Mouse (Mus musculus): ENCODE measurements around the gene Gm21830. TPM values are rescaled to one million over a fixed set of nuclear protein-coding genes. Genes with fewer than 3 reads are reported as not detected.
A peak's percentile ranks its signal among the peaks of the same experiment; 100 is the strongest.
"Not testable (repeated sequence)": the region's sequence is repeated elsewhere in the genome, so short reads cannot be mapped to it uniquely, and the experiment has no call there.

Gm21830 gene
- total RNA-seq (2021): not detected

DNA sequence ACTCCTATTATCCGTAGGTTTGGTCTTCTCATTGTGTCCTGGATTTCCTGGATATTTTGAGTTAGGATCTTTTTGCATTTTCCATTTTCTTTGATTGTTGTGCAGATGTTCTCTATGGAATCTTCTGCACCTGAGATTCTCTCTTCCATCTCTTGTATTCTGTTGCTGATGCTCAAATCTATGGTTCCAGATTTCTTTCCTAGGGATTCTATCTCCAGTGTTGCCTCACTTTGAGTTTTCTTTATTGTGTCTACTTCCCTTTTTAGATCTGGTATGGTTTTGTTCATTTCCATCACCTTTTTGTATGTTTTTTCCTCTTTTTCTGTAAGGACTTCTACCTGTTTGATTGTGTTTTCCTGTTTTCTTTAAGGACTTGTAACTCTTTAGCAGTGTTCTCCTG is at the start of gene Gm21830:
Gene Gm21830, plus strand, starts transcription at position 301 of the 400 bp plus-strand sequence.
- DNase-seq; intact Hi-C loops (cut with DNase I): not testable (repeated sequence)

DNA sequence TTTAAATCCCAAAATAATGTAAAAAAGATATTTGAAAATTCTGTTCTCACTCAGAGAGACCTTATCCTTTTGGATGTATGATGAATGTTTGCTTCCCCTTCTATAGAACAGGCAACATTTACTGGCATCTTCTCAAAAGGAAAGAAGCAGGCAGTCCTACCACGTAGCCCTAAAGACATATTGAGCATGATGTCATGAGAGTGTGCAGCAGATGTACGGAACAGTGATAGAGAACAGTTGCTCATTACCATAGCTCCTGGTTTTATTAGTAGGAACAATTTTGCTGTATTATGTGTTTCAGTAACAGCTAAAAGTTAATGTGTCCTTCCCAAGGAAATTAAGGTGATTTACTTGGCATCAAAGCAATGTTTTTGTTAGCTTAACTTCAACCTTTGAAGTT is 49.0 kb upstream of the Gm21830 start:
- DNase-seq: no peak
- intact Hi-C loops (cut with DNase I): no loop called here

DNA sequence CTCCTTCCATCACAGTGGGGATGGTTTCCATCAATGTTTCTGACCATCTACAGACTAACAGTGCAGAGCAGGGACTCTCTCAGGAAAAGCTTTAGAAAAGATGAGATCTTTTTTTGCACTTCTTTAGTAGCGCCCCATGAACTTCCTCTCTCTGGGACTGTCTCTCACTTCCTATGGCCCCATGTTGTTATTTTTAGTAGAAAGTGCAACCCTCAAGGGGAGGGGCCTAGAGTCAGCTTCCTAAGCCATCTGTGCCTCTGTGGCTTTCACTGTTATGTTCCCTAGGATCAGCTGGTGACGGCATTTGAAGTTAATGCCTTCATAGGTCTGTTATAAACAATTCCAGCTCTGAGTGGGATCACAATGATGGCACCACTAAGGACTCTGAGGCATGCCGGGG is 35.0 kb upstream of the Gm21830 start:
- intact Hi-C loops (cut with DNase I): no loop called here
- DNase-seq: no peak

DNA sequence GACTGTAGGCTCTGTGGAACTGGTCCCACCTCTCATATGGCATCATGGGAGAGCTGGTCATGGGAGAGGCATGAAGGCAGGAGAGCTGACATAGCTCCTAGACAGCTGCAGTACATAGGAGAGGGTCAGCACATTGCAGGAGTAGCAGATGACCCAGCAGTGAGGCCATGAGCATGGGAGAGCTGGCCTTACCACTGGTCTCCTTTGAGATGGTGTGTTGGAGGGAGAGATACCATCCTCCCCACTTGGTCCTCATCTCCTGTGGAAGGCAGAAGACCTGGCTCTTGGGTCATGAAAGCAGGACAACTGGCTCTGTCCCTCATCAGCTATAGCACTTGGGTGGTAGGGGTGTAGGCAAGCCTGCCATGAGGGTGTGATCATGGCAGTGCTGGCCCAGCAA is 7.3 kb downstream of the Gm21830 start:
- DNase-seq: no peak
- intact Hi-C loops (cut with DNase I): no loop called here

DNA sequence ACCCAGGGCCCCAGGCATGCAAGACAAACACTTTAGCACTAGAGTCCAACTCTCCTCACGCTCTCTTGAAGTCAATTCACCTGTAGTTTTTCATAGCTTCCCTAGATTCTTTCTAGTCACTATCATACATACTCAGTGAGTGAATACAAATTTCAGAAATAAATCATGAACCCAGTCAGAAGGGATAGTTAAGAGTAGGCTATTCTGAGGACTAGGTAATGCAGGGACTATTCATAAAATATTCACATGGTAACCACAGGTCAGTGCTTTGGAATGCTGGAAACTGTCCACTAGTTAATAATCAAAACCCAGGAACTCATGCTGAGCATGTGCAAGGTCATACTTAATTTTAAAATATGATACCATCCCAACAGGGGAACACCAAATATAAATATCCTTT is 9.3 kb downstream of the Gm21830 start:
- DNase-seq: no peak
- intact Hi-C loops (cut with DNase I): no loop called here

DNA sequence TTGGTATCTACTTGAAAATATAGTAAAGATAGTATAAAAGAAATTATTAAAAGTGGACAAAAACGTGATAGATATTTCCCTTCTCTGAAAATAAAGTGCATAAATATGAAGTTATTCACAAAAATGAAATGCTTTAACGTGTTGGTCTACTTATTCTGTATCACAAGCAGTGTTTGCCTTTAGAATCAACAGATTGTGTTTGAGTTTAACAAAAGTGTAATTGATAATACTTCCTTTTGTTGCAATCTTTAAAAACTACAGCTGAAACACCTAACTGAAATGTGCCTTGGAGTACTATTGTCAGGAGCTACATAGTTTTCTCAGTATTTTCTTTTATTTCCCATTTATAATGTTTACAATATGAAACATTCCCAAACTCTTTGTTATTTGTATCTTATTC is 19.6 kb downstream of the Gm21830 start, which contains the start of gene Gm26727:
Gene Gm26727, minus strand, starts transcription at position 101 of the 400 bp plus-strand sequence.
- no peak for DNase-seq
- intact Hi-C loops (cut with DNase I): no loop called here

DNA sequence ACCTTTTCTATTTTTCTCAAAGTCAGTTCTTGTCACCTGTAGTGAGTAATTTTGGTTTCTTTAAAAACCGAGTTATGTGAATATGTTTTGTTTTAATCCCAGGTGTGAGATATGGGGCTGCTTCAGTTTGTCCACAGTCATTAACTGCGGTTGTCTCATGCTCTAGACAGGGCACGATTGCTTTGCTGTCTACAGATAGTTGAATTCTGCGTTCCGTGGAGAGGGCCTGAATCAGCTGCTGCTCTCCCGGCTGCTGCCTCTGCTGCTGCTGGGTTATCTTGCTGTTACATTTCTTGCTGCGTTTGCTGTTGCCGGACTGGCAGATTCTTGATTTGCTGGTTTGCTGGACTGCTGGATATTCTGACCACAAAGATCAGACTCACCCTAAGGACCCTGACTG is 24.8 kb downstream of the Gm21830 start:
- intact Hi-C loops (cut with DNase I): no loop called here
- DNase-seq: no peak

DNA sequence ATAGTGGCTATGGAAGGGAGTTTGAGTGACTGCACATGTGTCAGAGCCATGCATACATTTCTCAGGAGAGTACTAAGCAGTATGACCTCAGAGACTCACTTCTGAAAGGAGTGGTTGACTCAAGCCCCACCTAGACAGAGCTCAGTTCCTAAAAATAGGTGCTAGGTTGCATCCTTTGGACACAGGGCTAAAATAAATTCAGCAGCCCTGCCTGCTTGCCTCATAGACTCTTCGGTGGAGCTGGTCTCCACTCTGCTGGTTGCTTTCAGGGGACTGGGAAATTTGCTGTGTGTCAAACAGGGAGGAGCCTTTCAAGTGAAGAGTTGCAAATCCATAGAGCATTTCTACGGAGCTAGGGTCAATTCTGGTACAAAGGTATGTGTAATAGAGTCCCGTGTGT is 32.3 kb downstream of the Gm21830 start, which contains the start of gene Xirp2:
Gene Xirp2, plus strand, starts transcription at position 223 of the 400 bp plus-strand sequence.
- DNase-seq: peak; percentile 34 to 44
- intact Hi-C loops (cut with DNase I): loop anchor here (5.0 kb wide), 1 partner anchor 62 kb away; no protein-coding TSS in a partner anchor

DNA sequence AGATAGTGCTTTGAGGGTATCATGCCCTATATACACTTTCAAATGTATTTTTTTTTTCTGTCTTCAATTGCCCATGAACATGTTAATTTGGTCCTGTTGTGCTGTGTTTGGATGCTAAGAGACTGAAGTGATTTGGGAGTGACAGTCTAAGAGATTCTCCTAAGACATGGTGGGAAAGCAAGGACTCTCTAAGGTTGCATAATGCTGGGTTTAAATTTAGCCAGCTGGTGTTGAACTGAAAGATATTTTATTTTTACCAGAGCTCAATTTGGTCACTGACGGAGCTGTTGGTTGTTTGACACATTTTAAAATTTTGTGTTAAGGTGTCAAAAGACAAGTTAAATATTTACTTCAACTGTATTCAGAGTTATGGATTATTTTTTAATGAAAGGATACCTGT is 33.2 kb downstream of the Gm21830 start:
- DNase-seq: no peak
- intact Hi-C loops (cut with DNase I): loop anchor here (5.0 kb wide), 1 partner anchor 61 kb away; no protein-coding TSS in a partner anchor

DNA sequence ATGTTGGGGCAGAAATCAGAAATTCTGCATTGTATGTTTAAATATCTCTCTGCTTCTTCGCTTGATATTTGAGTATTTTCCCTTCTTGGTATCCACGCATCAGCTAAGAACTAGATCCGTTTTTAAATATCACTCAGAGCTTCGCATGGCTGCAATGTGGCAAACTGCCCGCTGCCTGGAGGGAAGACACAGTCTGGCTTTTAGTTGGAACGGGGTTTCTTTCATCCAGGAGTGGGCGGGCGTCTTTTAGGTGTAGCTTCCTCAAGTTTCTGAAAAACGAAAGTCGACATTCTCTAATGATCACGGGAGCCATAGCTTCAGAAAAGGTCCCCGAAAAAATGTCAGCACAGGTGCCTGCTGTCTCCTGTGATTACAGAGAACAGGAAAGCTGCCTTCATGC is 33.7 kb downstream of the Gm21830 start:
- DNase-seq: peak; percentile 12 to 36
- intact Hi-C loops (cut with DNase I): loop anchor here (5.0 kb wide), 1 partner anchor 60 kb away; no protein-coding TSS in a partner anchor

DNA sequence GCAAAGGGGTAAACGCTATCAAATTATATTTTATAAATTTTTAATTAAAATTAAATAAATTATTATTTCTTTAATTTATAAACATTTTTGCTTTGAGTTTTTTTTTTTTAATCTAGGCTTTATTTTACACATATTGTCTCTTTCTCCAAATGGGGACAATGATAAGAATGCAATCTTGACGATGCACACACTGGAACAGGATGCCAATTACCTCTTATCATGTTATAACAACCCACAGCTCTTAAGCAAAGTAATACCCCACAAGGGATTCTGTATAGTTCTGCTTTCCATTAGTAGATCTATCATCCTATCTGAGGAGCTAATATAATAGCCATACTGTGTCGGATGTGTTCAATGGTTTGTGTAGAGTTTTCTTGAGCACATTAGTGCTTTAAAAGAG is 47.3 kb downstream of the Gm21830 start:
- DNase-seq: no peak
- intact Hi-C loops (cut with DNase I): no loop called here

DNA sequence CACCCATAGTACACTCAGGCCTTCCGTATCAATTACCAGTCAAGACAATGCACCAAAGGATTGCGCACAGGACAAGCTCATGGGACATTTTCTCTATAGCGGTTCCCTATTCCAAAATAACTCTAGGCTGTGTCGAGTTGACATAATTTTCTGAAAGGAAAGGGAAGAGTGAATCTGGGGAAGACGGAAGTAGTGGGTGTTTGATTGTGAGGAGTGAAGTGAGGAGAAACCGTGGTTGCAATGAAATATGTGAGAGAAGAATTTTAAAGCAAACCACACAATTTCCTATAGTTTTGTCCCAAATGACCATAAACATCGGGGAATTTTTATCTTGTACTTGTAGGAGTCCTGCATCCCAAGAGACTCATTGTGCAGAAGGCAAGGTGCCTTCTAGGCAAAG is 53.5 kb downstream of the Gm21830 start:
- no peak for DNase-seq
- intact Hi-C loops (cut with DNase I): no loop called here

DNA sequence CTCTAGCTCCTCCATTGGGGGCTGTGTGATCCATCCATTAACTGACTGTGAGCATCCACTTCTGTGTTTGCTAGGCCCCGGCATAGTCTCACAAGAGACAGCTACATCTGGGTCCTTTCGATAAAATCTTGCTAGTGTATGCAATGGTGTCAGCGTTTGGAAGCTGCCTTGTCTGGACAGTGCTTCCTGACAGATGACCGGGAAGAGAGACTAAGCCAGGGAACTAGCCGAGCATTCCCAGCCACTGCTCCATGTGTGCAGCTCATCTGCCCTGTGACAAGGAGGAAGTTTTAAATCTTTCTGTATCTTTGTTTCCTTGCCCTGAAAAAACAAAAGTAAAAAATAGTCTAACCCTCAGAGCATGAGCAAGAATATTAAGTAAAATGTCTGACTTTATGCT is 56.5 kb downstream of the Gm21830 start:
- intact Hi-C loops (cut with DNase I); DNase-seq: not testable (repeated sequence)

DNA sequence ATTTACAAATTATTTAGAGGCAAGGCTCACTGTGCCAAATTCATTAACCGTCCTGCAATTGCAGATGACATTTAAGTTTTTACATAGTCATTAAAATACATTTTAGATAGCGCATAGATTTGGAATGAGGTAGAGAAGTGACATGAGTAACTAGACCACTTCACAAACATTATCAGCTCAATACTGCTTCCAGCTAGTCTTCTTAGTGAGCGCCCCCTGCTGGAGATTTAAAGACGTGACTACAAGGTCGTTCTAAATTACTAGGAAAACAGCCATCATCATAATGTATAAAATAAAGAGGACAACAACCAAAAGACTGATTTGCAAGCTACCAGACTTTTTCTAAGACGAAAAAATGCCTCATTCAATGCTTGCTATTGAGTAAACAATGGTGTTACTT is 64.2 kb downstream of the Gm21830 start:
- intact Hi-C loops (cut with DNase I): loop anchor here (5.0 kb wide), 1 partner anchor 250 kb away; no protein-coding TSS in a partner anchor
- peak; percentile 32 to 47 for DNase-seq

DNA sequence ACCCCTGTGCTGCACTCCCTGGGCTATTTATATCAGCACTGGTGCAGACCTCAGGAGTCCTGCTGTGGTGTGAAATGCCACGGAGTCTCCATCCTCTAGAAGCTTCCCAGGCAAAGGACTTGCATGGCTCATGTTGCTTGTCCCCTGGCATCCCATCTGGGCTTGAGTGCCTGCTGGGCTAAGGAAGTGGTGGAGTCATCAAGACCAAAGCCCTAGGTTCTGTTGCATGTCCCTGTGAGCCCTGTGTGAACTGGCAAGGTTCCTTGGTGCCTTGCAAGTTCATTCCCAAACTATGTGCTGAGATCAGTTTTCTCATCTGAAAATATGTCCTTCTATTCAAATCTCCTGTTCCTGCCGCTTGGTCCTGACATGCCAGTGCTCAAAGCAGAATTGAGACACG is 67.5 kb downstream of the Gm21830 start:
- peak in 1 of 2 experiments; percentile 9 for DNase-seq
- intact Hi-C loops (cut with DNase I): no loop called here

Other genes starting within 250 kb of the Gm21830 start
- gene Gm26727, start 19.5 kb downstream of the Gm21830 start, total RNA-seq (2021): not detected
- gene Xirp2, start 32.3 kb downstream of the Gm21830 start, total RNA-seq (2021): 100 to 1,000 TPM; 237 to 306 TPM
- gene B3galt1, start 152.1 kb downstream of the Gm21830 start, total RNA-seq (2021): 1 to 10 TPM; 1.4 to 3.5 TPM